Comparison of ENCODE assay signal across 9 mouse cellular contexts in genomic region chr17:28290262-28290661, GRCm38 (mm10). TPM values are rescaled to one million over a fixed set of nuclear protein-coding genes. Genes with fewer than 3 reads are reported as not detected.
DNase-seq lines count a peak whose midpoint lies in the region; ATAC-seq and TF ChIP-seq lines count a peak whose summit lies in the region.
"Had no signal": no experiment of that assay in that cellular context is flagged by ENCODE, and none has a peak within 500 bp of the region (broad histone marks: within the 10 kb centered on the region; RNA-seq: fewer than 3 reads in every experiment).

No protein-coding gene starts in this region.

- H3K27ac ChIP-seq in heart, embryonic 10.5 days: 0 out of 2 replicates have a peak overlapping the region, but pooled peaks have one; percentile 13
- no peak overlapping the region for H3K27ac ChIP-seq in lung, postnatal 0 days (ENCODE audit: low read length)
- H3K27ac ChIP-seq: heart, embryonic 15.5 days had no signal

- H3K4me3 ChIP-seq in heart, embryonic 10.5 days: no peak overlapping the region
- H3K4me3 ChIP-seq in lung, postnatal 0 days (ENCODE audit: low read depth, low read length): no peak overlapping the region
- H3K4me3 ChIP-seq: heart, embryonic 15.5 days had no signal

- peaks cover 60% of the 10 kb centered on the region for H3K4me1 ChIP-seq in heart, embryonic 10.5 days
- no peaks in the 10 kb centered on the region for H3K4me1 ChIP-seq in lung, postnatal 0 days (ENCODE audit: insufficient read depth, low read depth, low read length)

- H3K4me2 ChIP-seq in lung, postnatal 0 days (replicated peaks; ENCODE audit: low read depth, low read length): no peak overlapping the region
- H3K4me2 ChIP-seq: heart, embryonic 15.5 days had no signal

- 75% methylated on average over 3 of the region's 3 CpGs for WGBS in heart, embryonic 10.5 days
- WGBS in lung, postnatal 0 days: 25% methylated on average over 3 of the region's 3 CpGs

- ATAC-seq in lung, postnatal 0 days: peak; percentile 43

- no peak overlapping the region for H3K9ac ChIP-seq in lung, postnatal 0 days (replicated peaks; ENCODE audit: low read depth)
- H3K9ac ChIP-seq: heart, embryonic 15.5 days had no signal

- H3K9me3 ChIP-seq in heart, embryonic 10.5 days: no peaks in the 10 kb centered on the region
- H3K9me3 ChIP-seq in lung, postnatal 0 days (ENCODE audit: low read length): no peaks in the 10 kb centered on the region
- H3K9me3 ChIP-seq: heart, embryonic 15.5 days had no signal

- DNase-seq in heart, embryonic 10.5 days (ENCODE audit: low spot score): no peak
- no peak for DNase-seq in heart, adult 9 months (ENCODE audit: low spot score in 2 of 2)
- peak; percentile 55 for DNase-seq in 3T3-L1 (ENCODE audit: low read depth, low spot score)
- peak; percentile 37 for DNase-seq in gastrocnemius, postnatal 25 days
- peak; percentile 30 for DNase-seq in lung, postnatal 0 days (ENCODE audit: low spot score)
- no peak for DNase-seq in embryo, embryonic 9.5 days (ENCODE audit: extremely low spot score)
- DNase-seq in embryo, embryonic 11 days: no peak
- DNase-seq in thymus, postnatal 36 days: no peak

- H3K27me3 ChIP-seq in heart, embryonic 10.5 days (ENCODE audit: insufficient read depth, poor library complexity, severe bottlenecking): no peaks in the 10 kb centered on the region
- H3K27me3 ChIP-seq in lung, postnatal 0 days (replicated peaks; ENCODE audit: insufficient read depth, low read length): no peaks in the 10 kb centered on the region
- H3K27me3 ChIP-seq: heart, embryonic 15.5 days had no signal

- no peak for TF ChIP-seq EP300 in lung, postnatal 0 days (IDR thresholded peaks at IDR 0.05)

- H3K36me3 ChIP-seq in heart, embryonic 10.5 days: peaks cover 12% of the 10 kb centered on the region
- H3K36me3 ChIP-seq in lung, postnatal 0 days (ENCODE audit: insufficient read depth, low read length): no peaks in the 10 kb centered on the region

- TF ChIP-seq CTCF in lung, postnatal 0 days (IDR thresholded peaks at IDR 0.05): no peak

RNA-seq across cellular contexts. Expression of gene Fance, which starts 23.1 kb away (rescaled TPM):
- 25.8 and 30.6 TPM in 2 replicates for polyA plus RNA-seq in heart, embryonic 10.5 days (2016; fragmentation: Nextera tagmentation; extraction: Ambion mirVana)
- total RNA-seq in gastrocnemius, postnatal 25 days (2021): 10 to 100 TPM in 1 of 2 experiments, 1 to 10 TPM in 1; 9.2 to 11.6 TPM
- polyA plus RNA-seq in lung, postnatal 0 days (2015; fragmentation: Nextera tagmentation; extraction: Ambion mirVana): 21.8 and 24.3 TPM in 2 replicates

RNA-seq across cellular contexts. Expression of gene Rpl10a, which starts 38.0 kb away (rescaled TPM):
- polyA plus RNA-seq in heart, embryonic 10.5 days (2016; fragmentation: Nextera tagmentation; extraction: Ambion mirVana): 345 and 365 TPM in 2 replicates
- 100 to 1,000 TPM; 364 to 390 TPM for total RNA-seq in gastrocnemius, postnatal 25 days (2021)
- 446 and 458 TPM in 2 replicates for polyA plus RNA-seq in lung, postnatal 0 days (2015; fragmentation: Nextera tagmentation; extraction: Ambion mirVana)

RNA-seq across cellular contexts. Expression of gene Ppard, which starts 57.8 kb away (rescaled TPM):
- polyA plus RNA-seq in heart, embryonic 10.5 days (2016; fragmentation: Nextera tagmentation; extraction: Ambion mirVana): 0.87 and 1.2 TPM in 2 replicates
- total RNA-seq in gastrocnemius, postnatal 25 days (2021): 10 to 100 TPM; 29.1 to 30.2 TPM
- 2.4 and 3.0 TPM in 2 replicates for polyA plus RNA-seq in lung, postnatal 0 days (2015; fragmentation: Nextera tagmentation; extraction: Ambion mirVana)

Comparison
In these comparisons a context has a peak if more than half of its experiments do, and no peak if none do; other contexts are left out.
1. DNase-seq: peak in 3T3-L1 (single experiment), gastrocnemius, postnatal 25 days (single experiment) and lung, postnatal 0 days (single experiment); none in heart, embryonic 10.5 days (single experiment), heart, adult 9 months (0 of 2), embryo, embryonic 9.5 days (single experiment), embryo, embryonic 11 days (single experiment) and thymus, postnatal 36 days (0 of 2).